Mouse (Mus musculus) CH12.LX (cell line): ENCODE data around the gene Schip1. TPM values are rescaled to one million over a fixed set of nuclear protein-coding genes. Genes with fewer than 3 reads are reported as not detected.

ENCODE experiments used
- DNase-seq: peaks from one replicate; pipeline ENCODE4 v3.0.0-alpha.2; 2013; ENCODE audit errors: extremely low read depth
- H3K27ac ChIP-seq: 2 replicates; pipeline ENCODE4 v1.5.1; 2012; ENCODE audit warnings: low read depth, mild to moderate bottlenecking, control low read depth, moderate library complexity; ENCODE audit not compliant: insufficient read depth
- H3K27me3 ChIP-seq: replicated peaks from 2 replicates; pipeline ENCODE3; 2012; ENCODE audit warnings: inconsistent platforms
- H3K36me3 ChIP-seq, 2 experiments: replicated peaks in 1 of 2; 2 replicates each; pipeline versions ENCODE3 to v1.6.1; 2012; ENCODE audit warnings: inconsistent platforms in 1 of 2, low read length in 1 of 2, mild to moderate bottlenecking in 1 of 2, mixed read lengths in 1 of 2, moderate library complexity in 1 of 2; ENCODE audit not compliant: control insufficient read depth in 1 of 2, insufficient read depth in 1 of 2
- H3K4me1 ChIP-seq, 2 experiments: 2 replicates each; pipeline ENCODE4 v1.6.1; 2012; ENCODE audit warnings: inconsistent platforms in 1 of 2, moderate library complexity in 1 of 2; ENCODE audit not compliant: insufficient read depth in 2 of 2, control insufficient read depth in 1 of 2
- H3K4me2 ChIP-seq: 2 replicates; pipeline ENCODE4 v1.6.1; 2012; ENCODE audit warnings: low read depth, mild to moderate bottlenecking, control low read depth; ENCODE audit not compliant: poor library complexity, insufficient read depth, severe bottlenecking
- H3K4me3 ChIP-seq, 3 experiments: fragments of 150-350 bp in 1 of 3; sonication (generic) in 1 of 3; replicated peaks in 1 of 3; 2 replicates each; pipeline versions ENCODE3 to v1.5.1; 2011 to 2012; ENCODE audit warnings: low read depth in 2 of 3, low read length in 2 of 3, mild to moderate bottlenecking in 2 of 3, moderate library complexity in 2 of 3, control low read depth in 1 of 3, improper control_type of control experiment in 1 of 3, inconsistent platforms in 1 of 3, mixed read lengths in 1 of 3; ENCODE audit not compliant: poor library complexity in 1 of 3
- H3K79me2 ChIP-seq: replicated peaks from 2 replicates; pipeline ENCODE4 v1.6.1; 2012; ENCODE audit warnings: mild to moderate bottlenecking, moderate library complexity; ENCODE audit not compliant: control insufficient read depth, poor library complexity, insufficient read depth, severe bottlenecking; ENCODE audit errors: extremely low read depth
- H3K9ac ChIP-seq: 2 replicates; pipeline ENCODE4 v1.6.1; 2012; ENCODE audit warnings: low read depth, mild to moderate bottlenecking, control low read depth, moderate library complexity; ENCODE audit not compliant: insufficient read depth
- H3K9me3 ChIP-seq: replicated peaks from 2 replicates; pipeline ENCODE3; 2012; ENCODE audit warnings: low read length, inconsistent platforms, mixed read lengths
- BHLHE40 ChIP-seq: IDR thresholded peaks from 2 replicates; pipeline ENCODE4 v1.6.1; 2011; ENCODE audit warnings: mild to moderate bottlenecking, low read depth, low read length, improper control_type of control experiment
- CTCF ChIP-seq, 2 experiments: IDR thresholded peaks in 1 of 2; conservative IDR thresholded peaks in 1 of 2; 2 replicates each; pipeline ENCODE4 v1.5.1; 2011 to 2012; ENCODE audit warnings: low read depth in 2 of 2, low read length in 2 of 2, improper control_type of control experiment in 1 of 2, inconsistent platforms in 1 of 2, mild to moderate bottlenecking in 1 of 2, moderate library complexity in 1 of 2
- ELF1 ChIP-seq: IDR thresholded peaks from 2 replicates; pipeline ENCODE4 v1.6.1; 2014; ENCODE audit warnings: low read depth, mild to moderate bottlenecking, inconsistent platforms, low read length, improper control_type of control experiment
- ETS1 ChIP-seq: conservative IDR thresholded peaks from 2 replicates; pipeline ENCODE4 v1.6.1; 2012; ENCODE audit warnings: low read depth, mild to moderate bottlenecking, inconsistent platforms, low read length, improper control_type of control experiment, moderate library complexity
- GABPA ChIP-seq: IDR thresholded peaks from 2 replicates; pipeline ENCODE4 v1.6.1; 2012; ENCODE audit warnings: low read depth, low read length, improper control_type of control experiment, inconsistent platforms; ENCODE audit not compliant: insufficient replicate concordance
- IRF4 ChIP-seq: IDR thresholded peaks from 2 replicates; pipeline ENCODE4 v1.6.1; 2014; ENCODE audit warnings: low read depth, mild to moderate bottlenecking, inconsistent platforms, low read length, improper control_type of control experiment
- JUN ChIP-seq: IDR thresholded peaks from 2 replicates; pipeline ENCODE4 v1.6.1; 2011; ENCODE audit warnings: low read depth, mild to moderate bottlenecking, low read length, improper control_type of control experiment, moderate library complexity; ENCODE audit not compliant: insufficient read depth
- JUND ChIP-seq: conservative IDR thresholded peaks from 2 replicates; pipeline ENCODE4 v1.6.1; 2011; ENCODE audit warnings: low read depth, low read length, improper control_type of control experiment
- MAFK ChIP-seq: IDR thresholded peaks from 2 replicates; pipeline ENCODE4 v1.6.1; 2011; ENCODE audit warnings: low read length, improper control_type of control experiment; ENCODE audit not compliant: insufficient replicate concordance
- MAX ChIP-seq: IDR thresholded peaks from 2 replicates; pipeline ENCODE4 v1.6.1; 2011; ENCODE audit warnings: low read length, improper control_type of control experiment
- MAZ ChIP-seq: IDR thresholded peaks from 2 replicates; pipeline ENCODE4 v1.6.1; 2012; ENCODE audit warnings: low read depth, mild to moderate bottlenecking, inconsistent platforms, low read length, improper control_type of control experiment, moderate library complexity
- MXI1 ChIP-seq: IDR thresholded peaks from 2 replicates; pipeline ENCODE4 v1.6.1; 2011; ENCODE audit warnings: mild to moderate bottlenecking, low read depth, low read length, improper control_type of control experiment
- MYC ChIP-seq: IDR thresholded peaks from 2 replicates; pipeline ENCODE4 v1.6.1; 2011; ENCODE audit warnings: low read depth, mild to moderate bottlenecking, improper control_type of control experiment, low read length
- NELFE ChIP-seq: IDR thresholded peaks from 2 replicates; pipeline ENCODE4 v1.6.1; 2011; ENCODE audit warnings: low read depth, low read length, improper control_type of control experiment
- PAX5 ChIP-seq: IDR thresholded peaks from 2 replicates; pipeline ENCODE4 v1.6.1; 2012; ENCODE audit warnings: low read length, inconsistent platforms, mixed read lengths
- POLR2AphosphoS2 ChIP-seq: IDR thresholded peaks from 2 replicates; pipeline ENCODE4 v1.6.1; 2011; ENCODE audit warnings: low read depth, low read length, improper control_type of control experiment
- RAD21 ChIP-seq: IDR thresholded peaks from 2 replicates; pipeline ENCODE4 v1.6.1; 2011; ENCODE audit warnings: low read depth, mild to moderate bottlenecking, low read length, improper control_type of control experiment, moderate library complexity
- RCOR1 ChIP-seq: conservative IDR thresholded peaks from 2 replicates; pipeline ENCODE4 v1.6.1; 2012; ENCODE audit warnings: low read depth, mild to moderate bottlenecking, inconsistent platforms, low read length, improper control_type of control experiment
- SMC3 ChIP-seq: IDR thresholded peaks from 2 replicates; pipeline ENCODE4 v1.6.1; 2011; ENCODE audit warnings: low read depth, low read length, improper control_type of control experiment
- TCF12 ChIP-seq: IDR thresholded peaks from 2 replicates; pipeline ENCODE4 v1.6.1; 2014; ENCODE audit warnings: low read depth, mild to moderate bottlenecking, inconsistent platforms, low read length, improper control_type of control experiment
- UBTF ChIP-seq: IDR thresholded peaks from 2 replicates; pipeline ENCODE4 v1.6.1; 2012; ENCODE audit warnings: low read depth, mild to moderate bottlenecking, inconsistent platforms, low read length, improper control_type of control experiment, moderate library complexity
- USF1 ChIP-seq: IDR thresholded peaks from 2 replicates; pipeline ENCODE4 v1.6.1; 2014; ENCODE audit warnings: low read depth, mild to moderate bottlenecking, inconsistent platforms, low read length, improper control_type of control experiment
- USF2 ChIP-seq: conservative IDR thresholded peaks from 2 replicates; pipeline ENCODE4 v1.6.1; 2011; ENCODE audit warnings: low read depth, low read length, improper control_type of control experiment
- ZC3H11A ChIP-seq: IDR thresholded peaks from 2 replicates; pipeline ENCODE4 v1.6.1; 2012; ENCODE audit warnings: low read depth, mild to moderate bottlenecking, inconsistent platforms, low read length, improper control_type of control experiment
- ZKSCAN1 ChIP-seq: IDR thresholded peaks from 2 replicates; pipeline ENCODE4 v1.6.1; 2012; ENCODE audit warnings: low read depth, inconsistent platforms, low read length, improper control_type of control experiment, borderline replicate concordance
- ZMIZ1 ChIP-seq: IDR thresholded peaks from 2 replicates; pipeline ENCODE4 v1.6.1; 2012; ENCODE audit warnings: low read depth, mild to moderate bottlenecking, inconsistent platforms, low read length, improper control_type of control experiment
- ZNF384 ChIP-seq: IDR thresholded peaks from 2 replicates; pipeline ENCODE4 v1.6.1; 2012; ENCODE audit warnings: low read depth, low read length, improper control_type of control experiment, inconsistent platforms
- dilution Hi-C: fragments of 300-500 bp; cut with MboI; formaldehyde crosslinking; loops from 2 replicates; pipeline ENCODE4 v1.14.3; 2020; ENCODE audit warnings: low sequenced_read_pairs; ENCODE audit not compliant: extremely low pct_unique_long_range_greater_than_20kb, extremely low pct_ligation_motif_present
- in situ Hi-C: fragments of 300-500 bp; cut with MboI; formaldehyde crosslinking; loops from 3 replicates; pipeline ENCODE4 v1.14.3; 2019; ENCODE audit warnings: low sequenced_read_pairs, low pct_ligation_motif_present, low pct_unique_long_range_greater_than_20kb, mixed read lengths
- polyA plus RNA-seq: library from polyadenylated mRNA; unstranded; fragments of >175 nt; gene quantifications from 2 replicates; pipeline ENCODE4 v1.2.1, GENCODE M21; 2012; ENCODE audit warnings: low read depth; ENCODE audit not compliant: insufficient read length
- total RNA-seq, 2 experiments: library from RNA; depleted of rRNA; stranded (reverse); fragments of 300-350 nt in 1 of 2; fragments of >200 nt in 1 of 2; gene quantifications; 2 replicates each; pipeline ENCODE4 v1.2.3; 2012 to 2014

Schip1 gene
- total and polyA plus RNA-seq, 3 experiments, result 0.25 to 0.36 TPM; not detected in 1

DNA sequence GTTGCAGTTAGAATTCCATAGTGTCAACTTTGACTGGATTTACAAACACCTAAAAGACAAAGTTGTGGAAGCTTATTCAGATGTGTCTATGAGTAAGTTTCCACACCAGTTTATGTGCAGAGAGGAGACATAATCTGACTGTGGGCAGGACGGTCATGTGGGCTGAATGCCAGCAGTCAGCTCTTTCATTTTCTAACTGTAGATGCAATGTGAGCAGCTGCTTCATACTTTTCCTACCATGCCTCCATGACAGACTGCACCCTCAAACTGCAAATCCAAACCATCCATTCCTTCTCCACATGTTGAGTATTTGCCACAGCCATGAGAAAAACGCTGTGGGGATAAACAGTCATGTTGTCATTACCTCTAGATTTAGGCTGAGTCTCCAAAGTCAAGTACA lies 356.3 kb downstream of the Schip1 start:
- in situ Hi-C loops, result no loop called here
- no peak overlapping the region for H3K4me2 ChIP-seq
- H3K36me3 ChIP-seq, result no peaks in the 10 kb centered on the region
- H3K79me2 ChIP-seq, result no peaks in the 10 kb centered on the region
- no peaks in the 10 kb centered on the region for H3K9me3 ChIP-seq
- DNase-seq, result no peak
- H3K4me1 ChIP-seq, result no peaks in the 10 kb centered on the region
- TF ChIP-seq ETS1, result no peak
- TF ChIP-seq MXI1, result no peak
- TF ChIP-seq USF1, result no peak
- no peak for TF ChIP-seq USF2
- TF ChIP-seq ZKSCAN1, result no peak
- TF ChIP-seq MAZ, result no peak
- TF ChIP-seq BHLHE40, result no peak
- TF ChIP-seq RCOR1, result no peak
- no peak for TF ChIP-seq JUND
- TF ChIP-seq NELFE, result no peak
- H3K27me3 ChIP-seq, result no peaks in the 10 kb centered on the region
- H3K9ac ChIP-seq, result no peak overlapping the region
- dilution Hi-C loops, result no loop called here
- H3K27ac ChIP-seq, result no peak overlapping the region
- H3K4me3 ChIP-seq, result no peak overlapping the region

DNA sequence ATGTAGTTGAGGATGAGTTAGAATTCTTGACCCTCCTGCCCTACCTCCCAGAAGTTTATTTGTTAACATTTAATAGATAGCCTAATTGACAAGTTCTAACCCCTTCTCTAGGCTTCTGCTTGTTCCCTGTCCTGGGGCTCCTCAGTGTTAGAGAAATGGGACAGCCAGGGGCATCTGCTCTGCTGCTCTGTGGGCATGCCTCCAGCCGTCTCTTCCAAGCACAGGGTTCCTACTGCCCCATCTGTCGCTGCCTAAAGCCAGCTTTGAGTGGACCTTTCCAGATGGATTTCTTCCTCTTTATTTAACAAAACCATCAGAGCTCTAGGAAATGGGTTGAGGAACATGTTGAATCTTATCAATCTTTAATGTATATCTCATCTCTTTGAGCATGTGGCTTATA lies 357.2 kb downstream of the Schip1 start:
- in situ Hi-C loops, result no loop called here
- H3K27ac ChIP-seq, result no peak overlapping the region

DNA sequence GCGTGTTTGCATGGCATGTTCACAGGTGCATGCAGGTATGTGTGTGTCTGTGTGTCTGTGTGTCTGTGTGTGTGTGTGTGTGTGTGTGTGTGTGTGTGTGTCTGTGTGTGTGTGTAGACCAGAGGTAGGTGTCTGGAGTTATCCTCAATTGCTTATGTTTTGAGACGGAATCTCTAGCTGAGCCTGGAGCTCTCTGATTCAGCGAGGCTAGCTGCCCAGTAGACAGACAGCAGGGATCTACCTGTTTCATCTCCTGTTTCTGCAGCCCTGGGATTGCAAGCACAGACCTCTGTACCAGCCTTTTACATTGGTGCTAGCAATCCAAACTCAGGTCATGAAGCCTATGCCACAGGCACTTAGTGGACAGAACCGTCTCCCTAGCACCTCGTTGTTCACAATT lies 363.5 kb downstream of the Schip1 start:
- in situ Hi-C loops, result no loop called here
- DNase-seq, result no peak
- no peak overlapping the region for H3K4me3 ChIP-seq
- H3K4me2 ChIP-seq, result no peak overlapping the region
- H3K36me3 ChIP-seq, result no peaks in the 10 kb centered on the region
- dilution Hi-C loops, result no loop called here
- no peak overlapping the region for H3K27ac ChIP-seq
- H3K79me2 ChIP-seq, result no peaks in the 10 kb centered on the region
- peaks cover 0 to 6% of the 10 kb centered on the region in 2 experiments; a peak in 1 of 4 replicates for H3K4me1 ChIP-seq
- no peaks in the 10 kb centered on the region for H3K9me3 ChIP-seq
- no peaks in the 10 kb centered on the region for H3K27me3 ChIP-seq
- no peak overlapping the region for H3K9ac ChIP-seq
- TF ChIP-seq IRF4 (no peak), USF1 (no peak), USF2 (no peak), MAFK (no peak), TCF12 (no peak), MYC (no peak), RAD21 (no peak), ZC3H11A (no peak), ELF1 (no peak), GABPA (no peak), MAX (no peak), BHLHE40 (no peak), ZNF384 (no peak), ZMIZ1 (no peak), JUND (no peak), JUN (no peak), CTCF (conservative IDR thresholded peaks at IDR 0.05 in 1 of 2, IDR thresholded peaks at IDR 0.05 in 1 of 2; ENCODE audit: low read depth in 2 of 2, low read length in 2 of 2) (no peak), SMC3 (no peak)

More for the DNA sequence above, 357.2 kb downstream of the Schip1 start:
- Histone ChIP-seq H3K4me2 (no peak overlapping the region), H3K9ac (no peak overlapping the region), H3K36me3 (no peaks in the 10 kb centered on the region)
- no peak for DNase-seq
- TF ChIP-seq UBTF (no peak), JUN (no peak), PAX5 (no peak), ZC3H11A (no peak), ZNF384 (no peak), SMC3 (no peak), POLR2AphosphoS2 (no peak)
- TF ChIP-seq, all 38 proteins: peak for 0
- no peak overlapping the region for H3K4me3 ChIP-seq
- H3K79me2 ChIP-seq, result no peaks in the 10 kb centered on the region
- H3K9me3 ChIP-seq, result no peaks in the 10 kb centered on the region
- no peaks in the 10 kb centered on the region for H3K27me3 ChIP-seq
- no peaks in the 10 kb centered on the region for H3K4me1 ChIP-seq
- dilution Hi-C loops, result no loop called here
